Mouse (Mus musculus) gastrocnemius, postnatal 36 days (tissue): ENCODE measurements around the gene Ugt1a1. TPM values are rescaled to one million over a fixed set of nuclear protein-coding genes. Genes with fewer than 3 reads are reported as not detected.

Experiments used
- total RNA-seq, 2 experiments: library from RNA; stranded (reverse); gene quantifications; 2 replicates each; pipeline ENCODE4 v1.2.3; 2021

The Ugt1a1 gene
- total RNA-seq, 2 experiments from 2014 or later, result not detected

Other genes starting within 250 kb of the Ugt1a1 start
- gene Usp40, start 203.4 kb upstream of the Ugt1a1 start, total RNA-seq, result 10 to 100 TPM in 1 of 2 experiments, 1 to 10 TPM in 1; 7.1 to 10.0 TPM
- gene Ugt1a10, start 156.6 kb upstream of the Ugt1a1 start, total RNA-seq, result not detected
- not detected for gene Ugt1a9, start 141.2 kb upstream of the Ugt1a1 start, total RNA-seq
- not detected for gene Ugt1a8, start 124.1 kb upstream of the Ugt1a1 start, total RNA-seq
- gene Ugt1a7c, start 116.9 kb upstream of the Ugt1a1 start, total RNA-seq, result under 1 TPM; 0.33 to 0.54 TPM
- under 1 TPM; 0.43 to 0.74 TPM for gene Ugt1a6b, start 108.7 kb upstream of the Ugt1a1 start, total RNA-seq
- 1 to 10 TPM in 1 of 2 experiments, under 1 TPM in 1; 0.64 to 1.0 TPM for gene Ugt1a6a, start 77.2 kb upstream of the Ugt1a1 start, total RNA-seq
- gene Ugt1a5, start 45.9 kb upstream of the Ugt1a1 start, total RNA-seq, result under 1 TPM in 1 of 2 experiments, not detected in 1; 0.22 TPM
- gene Ugt1a2, start 11.4 kb upstream of the Ugt1a1 start, total RNA-seq, result not detected
- not detected for gene Dnajb3, start 6.2 kb upstream of the Ugt1a1 start, total RNA-seq
- gene Mroh2a, start 15.0 kb downstream of the Ugt1a1 start, total RNA-seq, result not detected
- 1 to 10 TPM; 7.3 to 8.1 TPM for gene Hjurp, start 65.7 kb downstream of the Ugt1a1 start, total RNA-seq
- gene Trpm8, start 65.7 kb downstream of the Ugt1a1 start, total RNA-seq, result not detected
- not detected for gene Spp2, start 195.0 kb downstream of the Ugt1a1 start, total RNA-seq